Mouse (Mus musculus) megakaryocyte, embryonic 14.5 days (primary cell): ENCODE measurements around the gene Gm11562. TPM values are rescaled to one million over a fixed set of nuclear protein-coding genes. Genes with fewer than 3 reads are reported as not detected.

ENCODE experiments used
- H3K27me3 ChIP-seq: replicated peaks from 2 replicates; pipeline ENCODE3; 2012; ENCODE audit warnings: inconsistent platforms
- H3K36me3 ChIP-seq: replicated peaks from 2 replicates; pipeline ENCODE3; 2012; ENCODE audit warnings: low read length, inconsistent platforms, mixed read lengths
- H3K4me1 ChIP-seq: 2 replicates; pipeline ENCODE4 v1.6.1; 2012; ENCODE audit warnings: inconsistent platforms
- H3K4me3 ChIP-seq: replicated peaks from 2 replicates; pipeline ENCODE3; 2012; ENCODE audit warnings: moderate library complexity, mild to moderate bottlenecking, inconsistent platforms
- H3K9me3 ChIP-seq: 2 replicates; pipeline ENCODE4 v1.6.1; 2012; ENCODE audit warnings: inconsistent platforms
- FLI1 ChIP-seq: IDR thresholded peaks from 2 replicates; pipeline ENCODE4 v1.6.1; 2012; ENCODE audit warnings: low read length, inconsistent platforms, mixed read lengths
- GATA1 ChIP-seq: IDR thresholded peaks from 3 replicates; pipeline ENCODE4 v1.6.1; 2012; ENCODE audit warnings: mixed read lengths, low read length, inconsistent platforms, borderline replicate concordance
- polyA plus RNA-seq: library from polyadenylated mRNA; stranded (reverse); fragments of >175 nt; gene quantifications from 2 replicates; pipeline ENCODE4 v1.2.3, GENCODE M21; 2012; ENCODE audit warnings: low replicate concordance; ENCODE audit not compliant: insufficient read depth

Gene Gm11562
- polyA plus RNA-seq, 1 experiment: not detected

DNA sequence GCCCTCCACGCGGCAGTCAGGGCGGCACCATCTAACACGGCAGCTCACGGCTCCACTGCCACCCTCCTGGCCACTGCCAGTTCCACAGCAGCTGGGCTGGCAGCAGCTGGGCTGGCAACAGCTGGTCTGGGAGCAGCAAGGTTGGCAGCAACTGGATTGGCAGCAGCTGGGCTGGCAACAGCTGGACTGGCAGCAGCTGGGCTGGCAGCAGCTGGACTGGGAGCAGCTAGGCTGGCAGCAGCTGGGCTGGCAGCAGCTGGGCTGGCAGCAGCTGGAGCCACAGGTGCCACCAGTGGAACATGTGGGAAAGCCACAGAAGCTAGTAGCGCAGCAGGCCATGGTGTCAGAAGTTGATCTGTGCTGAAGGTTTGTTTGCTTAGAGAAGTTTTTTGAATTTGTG is 29.3 kb downstream of the Gm11562 start, which contains the start of gene Krtap1-3:
Krtap1-3 (minus strand) TSS at position 359 of the 400 bp plus-strand sequence.
- Histone ChIP-seq H3K9me3 (no peaks in the 10 kb centered on the region), H3K4me3 (no peak within 1 kb of the TSS), H3K27me3 (no peaks in the 10 kb centered on the region), H3K4me1 (no peaks in the 10 kb centered on the region), H3K36me3 (no peaks in the 10 kb centered on the region)
- TF ChIP-seq FLI1 (no peak), GATA1 (no peak)

DNA sequence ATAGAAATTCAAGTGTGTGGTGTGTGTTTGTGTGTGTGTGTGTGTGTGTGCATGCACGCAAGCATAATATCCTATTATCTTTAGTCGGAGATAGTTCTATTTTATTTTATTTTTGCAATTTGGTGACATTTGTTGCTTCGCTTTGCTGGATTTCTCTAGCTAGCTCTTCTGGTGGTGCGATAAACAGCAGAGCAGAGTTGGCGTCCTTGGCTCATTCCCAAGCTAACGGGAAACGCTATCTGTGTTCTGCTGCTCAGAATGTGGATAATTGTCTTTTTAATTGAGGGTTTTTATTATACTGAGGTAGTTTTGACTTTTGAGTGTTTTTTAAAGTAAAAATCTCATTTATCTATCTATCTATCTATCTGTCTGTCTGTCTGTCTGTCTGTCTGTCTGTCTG is 35.1 kb downstream of the Gm11562 start:
- Histone ChIP-seq H3K36me3 (no peaks in the 10 kb centered on the region), H3K27me3 (no peaks in the 10 kb centered on the region), H3K9me3 (no peaks in the 10 kb centered on the region), H3K4me1 (no peaks in the 10 kb centered on the region), H3K4me3 (no peak overlapping the region)
- TF ChIP-seq GATA1 (no peak), FLI1 (no peak)

DNA sequence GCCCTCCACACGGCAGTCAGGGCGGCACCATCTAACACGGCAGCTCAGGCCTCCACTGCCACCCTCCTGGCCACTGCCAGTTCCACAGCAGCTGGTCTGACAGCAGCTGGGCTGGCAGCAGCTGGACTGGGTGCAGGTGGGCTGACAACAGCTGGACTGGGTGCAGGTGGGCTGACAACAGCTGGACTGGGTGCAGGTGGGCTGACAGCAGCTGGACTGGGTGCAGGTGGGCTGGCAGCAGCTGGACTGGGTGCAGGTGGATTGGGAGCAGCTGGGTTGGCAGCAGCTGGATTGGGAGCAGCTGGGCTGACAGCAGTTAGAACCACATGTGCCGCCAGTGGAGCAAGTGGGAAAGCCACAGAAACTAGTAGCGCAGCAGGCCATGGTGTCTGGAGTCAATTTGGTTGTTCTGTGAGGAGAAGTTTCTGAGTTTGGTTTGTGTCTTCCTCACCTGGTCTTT is 37.0 kb downstream of the Gm11562 start, which contains the start of gene Krtap1-4:
Krtap1-4 (minus strand) TSS at position 410 of the 460 bp plus-strand sequence.
- Histone ChIP-seq H3K36me3 (no peaks in the 10 kb centered on the region), H3K4me3 (no peak within 1 kb of the TSS), H3K4me1 (no peaks in the 10 kb centered on the region), H3K27me3 (no peaks in the 10 kb centered on the region), H3K9me3 (no peaks in the 10 kb centered on the region)
- TF ChIP-seq GATA1 (no peak), FLI1 (no peak)

DNA sequence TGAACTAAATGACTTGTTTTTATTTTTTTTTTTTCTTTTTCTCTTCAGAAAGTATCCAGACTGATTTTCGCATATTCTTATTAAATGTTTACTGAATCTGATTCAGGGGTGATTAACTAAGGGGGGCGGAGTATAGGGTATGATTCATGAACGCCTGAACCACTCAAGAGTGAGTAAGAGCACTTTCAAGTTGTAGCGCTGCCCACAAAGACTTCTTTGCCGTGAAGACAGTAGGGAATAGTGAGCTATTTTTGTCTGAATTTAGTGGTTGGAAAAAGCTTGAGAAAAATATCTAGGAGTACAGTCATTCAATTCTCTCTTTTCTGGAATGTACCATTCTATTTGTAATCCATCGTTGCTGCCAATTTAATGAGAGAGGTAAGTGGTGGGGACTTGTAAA is 38.7 kb downstream of the Gm11562 start:
- Histone ChIP-seq H3K27me3 (no peaks in the 10 kb centered on the region), H3K9me3 (no peaks in the 10 kb centered on the region), H3K36me3 (no peaks in the 10 kb centered on the region), H3K4me1 (no peaks in the 10 kb centered on the region), H3K4me3 (no peak overlapping the region)
- no peak for TF ChIP-seq GATA1
- TF ChIP-seq FLI1: no peak

DNA sequence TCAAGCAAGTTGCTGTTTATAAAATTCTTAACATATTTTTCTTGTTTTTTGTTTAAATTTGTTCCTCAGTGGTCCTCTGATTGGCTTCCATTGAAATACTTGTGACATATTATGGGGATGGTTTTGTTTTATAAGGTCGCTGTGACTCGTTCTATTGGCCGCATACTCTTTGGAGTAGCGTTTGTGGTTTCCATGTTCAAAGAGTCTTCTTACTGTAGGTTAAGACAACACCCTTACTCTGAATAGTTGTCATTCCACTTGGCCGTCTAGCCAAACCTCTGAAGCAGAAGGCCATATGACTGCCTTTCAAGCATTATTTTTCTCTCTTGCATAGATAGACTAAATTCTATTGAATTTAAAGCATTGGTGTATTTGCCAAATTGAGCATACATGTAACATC is 39.2 kb downstream of the Gm11562 start:
- H3K27me3 ChIP-seq: no peaks in the 10 kb centered on the region
- no peaks in the 10 kb centered on the region for H3K9me3 ChIP-seq
- no peaks in the 10 kb centered on the region for H3K4me1 ChIP-seq
- TF ChIP-seq GATA1: no peak
- no peak for TF ChIP-seq FLI1
- no peak overlapping the region for H3K4me3 ChIP-seq
- no peaks in the 10 kb centered on the region for H3K36me3 ChIP-seq

DNA sequence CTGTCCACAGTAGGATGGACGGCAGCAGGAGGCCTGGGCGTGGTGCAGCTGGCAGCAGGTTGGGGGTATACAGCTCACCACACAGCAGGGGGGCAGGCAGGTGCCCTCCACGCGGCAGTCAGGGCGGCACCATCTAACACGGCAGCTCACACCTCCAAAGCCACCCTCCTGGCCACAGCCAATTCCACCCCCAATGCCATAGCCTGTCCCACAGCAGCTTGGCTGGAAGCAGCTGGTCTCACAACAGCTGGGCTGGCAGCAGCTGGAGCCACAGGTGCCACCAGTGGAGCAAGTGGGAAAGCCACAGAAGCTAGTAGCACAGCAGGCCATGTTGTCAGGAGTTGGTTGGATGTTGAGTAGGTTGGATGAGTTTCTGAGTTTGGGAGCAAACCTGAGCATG is 39.6 kb downstream of the Gm11562 start, which contains the start of gene Krtap1-5:
Krtap1-5 (minus strand) TSS at position 381 of the 400 bp plus-strand sequence.
- H3K36me3 ChIP-seq: no peaks in the 10 kb centered on the region
- no peak for TF ChIP-seq FLI1
- TF ChIP-seq GATA1: no peak
- H3K4me3 ChIP-seq: no peak within 1 kb of the TSS
- H3K9me3 ChIP-seq: no peaks in the 10 kb centered on the region
- H3K27me3 ChIP-seq: no peaks in the 10 kb centered on the region
- H3K4me1 ChIP-seq: no peaks in the 10 kb centered on the region

DNA sequence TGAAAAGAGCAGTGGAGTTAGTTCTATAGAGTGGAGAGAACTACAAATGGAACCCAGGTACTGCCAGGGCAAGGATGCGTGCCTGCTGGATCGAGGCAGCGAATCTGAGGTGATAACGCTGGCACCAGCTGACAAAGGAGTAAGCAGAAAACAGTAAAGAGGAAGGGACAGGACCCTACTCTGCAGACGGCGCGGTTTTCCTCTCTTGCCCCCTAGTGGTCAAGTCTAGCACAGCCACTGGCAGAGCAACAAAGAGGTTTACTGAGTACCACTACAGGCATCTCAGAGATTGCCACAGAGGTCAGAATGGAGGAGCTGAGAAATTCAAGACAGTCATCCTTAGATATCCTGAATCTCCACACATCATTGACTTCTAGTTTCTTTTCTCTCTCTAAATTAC is 46.1 kb downstream of the Gm11562 start:
- no peaks in the 10 kb centered on the region for H3K36me3 ChIP-seq
- H3K27me3 ChIP-seq: peaks cover 2% of the 10 kb centered on the region
- H3K4me1 ChIP-seq: peaks cover 3% of the 10 kb centered on the region; the same call in 1 of the 2 replicates
- no peaks in the 10 kb centered on the region for H3K9me3 ChIP-seq
- TF ChIP-seq FLI1: no peak
- TF ChIP-seq GATA1: no peak
- peak overlapping the region; percentile 62 for H3K4me3 ChIP-seq

DNA sequence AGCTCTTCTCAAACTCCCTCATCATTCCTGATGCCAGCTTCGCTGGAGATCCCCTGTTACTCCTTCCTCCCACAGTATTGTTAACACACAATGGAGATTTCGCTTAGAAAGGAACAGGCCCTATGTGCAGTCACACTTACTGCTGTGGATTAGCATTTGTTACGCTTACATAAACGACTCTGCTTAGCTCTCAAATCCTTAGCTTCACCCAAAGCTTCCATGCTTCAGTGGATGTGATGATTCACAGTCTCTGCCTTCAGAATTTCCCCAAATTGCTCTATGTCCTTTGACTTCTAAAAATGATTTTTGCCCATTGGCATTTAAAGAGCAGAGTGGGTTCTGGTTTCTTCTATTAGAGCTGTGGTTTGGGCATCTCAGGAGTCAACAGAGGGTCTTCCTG is 47.1 kb downstream of the Gm11562 start:
- TF ChIP-seq FLI1 (no peak), GATA1 (no peak)
- Histone ChIP-seq H3K36me3 (no peaks in the 10 kb centered on the region), H3K27me3 (peaks cover 2% of the 10 kb centered on the region), H3K4me3 (no peak overlapping the region), H3K4me1 (peaks cover 3% of the 10 kb centered on the region; the same call in 1 of the 2 replicates), H3K9me3 (no peaks in the 10 kb centered on the region)

Other genes with a start within 250 kb of the Gm11562 start
- gene Krt28, start 245.5 kb downstream of the Gm11562 start, polyA plus RNA-seq: not detected in 2 replicates
- 6.6 TPM in 1 of 2 replicates, not detected in the other for gene Krt10, start 231.1 kb downstream of the Gm11562 start, polyA plus RNA-seq
- not detected in 2 replicates for gene Krt12, start 198.2 kb downstream of the Gm11562 start, polyA plus RNA-seq
- gene Krt20, start 182.3 kb downstream of the Gm11562 start, polyA plus RNA-seq: not detected in 2 replicates
- not detected in 2 replicates for gene Krt23, start 127.3 kb downstream of the Gm11562 start, polyA plus RNA-seq
- gene Krt39, start 99.1 kb downstream of the Gm11562 start, polyA plus RNA-seq: not detected in 2 replicates
- gene Krt40, start 77.3 kb downstream of the Gm11562 start, polyA plus RNA-seq: not detected in 2 replicates
- gene Krtap3-3, start 69.6 kb downstream of the Gm11562 start, polyA plus RNA-seq: not detected in 2 replicates
- not detected in 2 replicates for gene Krtap3-2, start 63.6 kb downstream of the Gm11562 start, polyA plus RNA-seq
- gene Gm11939, start 61.0 kb downstream of the Gm11562 start, polyA plus RNA-seq: not detected in 2 replicates
- gene Krtap3-1, start 53.8 kb downstream of the Gm11562 start, polyA plus RNA-seq: not detected in 2 replicates
- gene Krtap1-5, start 39.4 kb downstream of the Gm11562 start, polyA plus RNA-seq: not detected in 2 replicates
- gene Krtap1-4, start 36.8 kb downstream of the Gm11562 start, polyA plus RNA-seq: not detected in 2 replicates
- gene Krtap1-3, start 29.1 kb downstream of the Gm11562 start, polyA plus RNA-seq: not detected in 2 replicates
- gene Krtap9-3, start 22.3 kb downstream of the Gm11562 start, polyA plus RNA-seq: not detected in 2 replicates
- gene Gm11938, start 17.1 kb downstream of the Gm11562 start, polyA plus RNA-seq: not detected in 2 replicates
- not detected in 2 replicates for gene Gm11937, start 10.2 kb downstream of the Gm11562 start, polyA plus RNA-seq
- gene Krtap2-4, start 5.6 kb downstream of the Gm11562 start, polyA plus RNA-seq: not detected in 2 replicates
- not detected in 2 replicates for gene Krtap4-1, start 7.8 kb upstream of the Gm11562 start, polyA plus RNA-seq
- not detected in 2 replicates for gene Krtap4-2, start 14.6 kb upstream of the Gm11562 start, polyA plus RNA-seq
- gene Krtap4-7, start 23.7 kb upstream of the Gm11562 start, polyA plus RNA-seq: not detected in 2 replicates
- not detected in 2 replicates for gene Gm11555, start 29.8 kb upstream of the Gm11562 start, polyA plus RNA-seq
- not detected in 2 replicates for gene Gm11563, start 38.5 kb upstream of the Gm11562 start, polyA plus RNA-seq
- not detected in 2 replicates for gene Krtap4-6, start 45.5 kb upstream of the Gm11562 start, polyA plus RNA-seq
- gene Gm14190, start 70.3 kb upstream of the Gm11562 start, polyA plus RNA-seq: not detected in 2 replicates
- gene Gm14180, start 113.9 kb upstream of the Gm11562 start, polyA plus RNA-seq: not detected in 2 replicates
- gene Gm11595, start 152.5 kb upstream of the Gm11562 start, polyA plus RNA-seq: not detected in 2 replicates
- gene Krtap4-8, start 160.3 kb upstream of the Gm11562 start, polyA plus RNA-seq: not detected in 2 replicates
- gene Krtap4-9, start 164.8 kb upstream of the Gm11562 start, polyA plus RNA-seq: not detected in 2 replicates
- not detected in 2 replicates for gene Gm11596, start 173.0 kb upstream of the Gm11562 start, polyA plus RNA-seq
- gene Gm11569, start 178.5 kb upstream of the Gm11562 start, polyA plus RNA-seq: not detected in 2 replicates
- not detected in 2 replicates for gene Gm11554, start 184.0 kb upstream of the Gm11562 start, polyA plus RNA-seq
- not detected in 2 replicates for gene Krtap4-13, start 189.5 kb upstream of the Gm11562 start, polyA plus RNA-seq
- gene Gm11564, start 195.2 kb upstream of the Gm11562 start, polyA plus RNA-seq: not detected in 2 replicates
- gene 2300003K06Rik, start 217.6 kb upstream of the Gm11562 start, polyA plus RNA-seq: not detected in 2 replicates
- not detected in 2 replicates for gene Krtap4-16, start 231.2 kb upstream of the Gm11562 start, polyA plus RNA-seq
- gene Gm11568, start 237.5 kb upstream of the Gm11562 start, polyA plus RNA-seq: not detected in 2 replicates
- not detected in 2 replicates for gene Gm11559, start 244.0 kb upstream of the Gm11562 start, polyA plus RNA-seq